In genomic region chr9:89821109-89821852, GRCm38 (mm10) we compare ENCODE assay signal across 8 mouse cellular contexts.
DNase-seq lines count a peak whose midpoint lies in the region; ATAC-seq and TF ChIP-seq lines count a peak whose summit lies in the region.
"Had no signal": no experiment of that assay in that cellular context is flagged by ENCODE, and none has a peak within 500 bp of the region (broad histone marks: within the 10 kb centered on the region; RNA-seq: fewer than 3 reads in every experiment).

No protein-coding gene starts in this region.

- ATAC-seq in kidney, postnatal 0 days (replicated peaks; ENCODE audit: low FRiP score, low read depth): no peak
- ATAC-seq in forebrain, embryonic 16.5 days: peak; percentile 53
- peak; percentile 68 for ATAC-seq in midbrain, embryonic 15.5 days (replicated peaks)
- ATAC-seq in liver, embryonic 11.5 days (replicated peaks; ENCODE audit: low FRiP score): no peak

- intact Hi-C loops in heart, postnatal 36 days (cut with DNase I): no loop called here
- intact Hi-C loops in left cerebral cortex, adult 2 months (cut with DNase I): no loop called here

- H3K27me3 ChIP-seq in kidney, postnatal 0 days (ENCODE audit: insufficient read depth, low read length): no peaks in the 10 kb centered on the region
- no peaks in the 10 kb centered on the region for H3K27me3 ChIP-seq in forebrain, embryonic 16.5 days (replicated peaks; ENCODE audit: control insufficient read depth, insufficient read depth, low read length)
- no peaks in the 10 kb centered on the region for H3K27me3 ChIP-seq in midbrain, embryonic 15.5 days (replicated peaks)
- H3K27me3 ChIP-seq in liver, embryonic 11.5 days (replicated peaks; ENCODE audit: control insufficient read depth, insufficient read depth, low read length): no peaks in the 10 kb centered on the region

- no peaks in the 10 kb centered on the region for H3K36me3 ChIP-seq in kidney, postnatal 0 days (ENCODE audit: insufficient read depth, low read length)
- no peaks in the 10 kb centered on the region for H3K36me3 ChIP-seq in forebrain, embryonic 16.5 days (ENCODE audit: control insufficient read depth, insufficient read depth)
- H3K36me3 ChIP-seq in midbrain, embryonic 15.5 days (replicated peaks): no peaks in the 10 kb centered on the region
- H3K36me3 ChIP-seq in liver, embryonic 11.5 days (ENCODE audit: control insufficient read depth, insufficient read depth, low read length): no peaks in the 10 kb centered on the region

- no peak overlapping the region for H3K4me2 ChIP-seq in kidney, postnatal 0 days (ENCODE audit: low read length)
- no peak overlapping the region for H3K4me2 ChIP-seq in forebrain, embryonic 16.5 days (ENCODE audit: low read length)
- 0 out of 2 replicates have a peak overlapping the region, but pooled peaks have one; percentile 11 for H3K4me2 ChIP-seq in midbrain, embryonic 15.5 days
- no peak overlapping the region for H3K4me2 ChIP-seq in liver, embryonic 11.5 days

- H3K27ac ChIP-seq in kidney, postnatal 0 days: no peak overlapping the region
- H3K27ac ChIP-seq in forebrain, embryonic 16.5 days (ENCODE audit: low read length): no peak overlapping the region
- H3K27ac ChIP-seq in midbrain, embryonic 15.5 days: peak overlapping the region; percentile 56
- no peak overlapping the region for H3K27ac ChIP-seq in left cerebral cortex, adult 2 months
- no peak overlapping the region for H3K27ac ChIP-seq in liver, embryonic 11.5 days (ENCODE audit: low read depth, low read length)
- H3K27ac ChIP-seq: liver, embryonic 14.5 days had no signal

- WGBS in kidney, postnatal 0 days: 57% methylated on average over 20 of the region's 20 CpGs
- WGBS in forebrain, embryonic 16.5 days: 61% methylated on average over 20 of the region's 20 CpGs
- WGBS in midbrain, embryonic 15.5 days: 49% methylated on average over 20 of the region's 20 CpGs
- 64% methylated on average over 20 of the region's 20 CpGs for WGBS in liver, embryonic 11.5 days

- H3K4me1 ChIP-seq in kidney, postnatal 0 days (replicated peaks; ENCODE audit: insufficient read depth, low read length): no peaks in the 10 kb centered on the region
- peaks cover 5% of the 10 kb centered on the region for H3K4me1 ChIP-seq in forebrain, embryonic 16.5 days (replicated peaks; ENCODE audit: control insufficient read depth, insufficient read depth, low read length)
- H3K4me1 ChIP-seq in midbrain, embryonic 15.5 days: peaks cover 14% of the 10 kb centered on the region
- H3K4me1 ChIP-seq in liver, embryonic 11.5 days (replicated peaks; ENCODE audit: control insufficient read depth, insufficient read depth, low read length): no peaks in the 10 kb centered on the region

- H3K9ac ChIP-seq in kidney, postnatal 0 days (ENCODE audit: low read depth, low read length): no peak overlapping the region
- no peak overlapping the region for H3K9ac ChIP-seq in forebrain, embryonic 16.5 days (replicated peaks; ENCODE audit: low read depth, low read length)
- no peak overlapping the region for H3K9ac ChIP-seq in midbrain, embryonic 15.5 days
- no peak overlapping the region for H3K9ac ChIP-seq in liver, embryonic 11.5 days (ENCODE audit: low read depth, low read length)
- H3K9ac ChIP-seq: liver, embryonic 14.5 days had no signal

- no peak for TF ChIP-seq CTCF in kidney, postnatal 0 days (IDR thresholded peaks at IDR 0.05; ENCODE audit: low read depth)
- no peak for TF ChIP-seq CTCF in left cerebral cortex, adult 2 months (IDR thresholded peaks at IDR 0.05)

- DNase-seq in kidney, postnatal 0 days (ENCODE audit: low spot score): peak; percentile 31
- DNase-seq in kidney, adult 9 months: no peak
- peak; percentile 11 to 30 for DNase-seq in heart, postnatal 36 days
- DNase-seq in left cerebral cortex, adult 2 months (ENCODE audit: extremely low spot score in 1 of 2, low spot score in 2 of 2): no peak
- DNase-seq in liver, embryonic 11.5 days (ENCODE audit: low spot score): no peak

- no peak overlapping the region for H3K4me3 ChIP-seq in kidney, postnatal 0 days (replicated peaks; ENCODE audit: low read depth, low read length)
- H3K4me3 ChIP-seq in forebrain, embryonic 16.5 days (replicated peaks; ENCODE audit: low read length): no peak overlapping the region
- H3K4me3 ChIP-seq in midbrain, embryonic 15.5 days: no peak overlapping the region
- no peak overlapping the region for H3K4me3 ChIP-seq in left cerebral cortex, adult 2 months
- H3K4me3 ChIP-seq in liver, embryonic 11.5 days (ENCODE audit: low read depth, low read length): no peak overlapping the region

- H3K9me3 ChIP-seq in kidney, postnatal 0 days (replicated peaks; ENCODE audit: low read length): no peaks in the 10 kb centered on the region
- no peaks in the 10 kb centered on the region for H3K9me3 ChIP-seq in forebrain, embryonic 16.5 days (ENCODE audit: control insufficient read depth, low read length)
- H3K9me3 ChIP-seq in midbrain, embryonic 15.5 days: no peaks in the 10 kb centered on the region
- no peaks in the 10 kb centered on the region for H3K9me3 ChIP-seq in liver, embryonic 11.5 days (ENCODE audit: control insufficient read depth, low read length)

Comparison
In these comparisons a context has a peak if more than half of its experiments do, and no peak if none do; other contexts are left out.
1. DNase-seq: peak in kidney, postnatal 0 days (single experiment) and heart, postnatal 36 days (2 of 2); none in kidney, adult 9 months (single experiment), left cerebral cortex, adult 2 months (0 of 2) and liver, embryonic 11.5 days (single experiment).
2. ATAC-seq: peak in forebrain, embryonic 16.5 days (single experiment) and midbrain, embryonic 15.5 days (single experiment); none in kidney, postnatal 0 days (single experiment) and liver, embryonic 11.5 days (single experiment).